Mouse (Mus musculus): ENCODE measurements at regions not wholly inside any gene's neighbourhood (a gene's known extent, or its start where the extent isn't known, plus 50 kb on each side); places are given as distances from the start of the nearest gene placed in this dataset.

GRCm38 (mm10) chr19:26475197-26475596 lies 129.7 kb upstream of the Smarca2 start:
- no peak for DNase-seq (ENCODE audit: low spot score)

GRCm38 (mm10) chr19:26475754-26476153 lies 129.1 kb upstream of the Smarca2 start:
- DNase-seq (ENCODE audit: low spot score), result no peak

- DNase-seq (ENCODE audit: low spot score), result no peak
Measured at GRCm38 (mm10) chr19:26478055-26478737, 126.7 kb upstream of the Smarca2 start.

GRCm38 (mm10) chr19:26484322-26484721 lies 120.5 kb upstream of the Smarca2 start:
- DNase-seq (ENCODE audit: low spot score), result no peak

GRCm38 (mm10) chr19:26492806-26493205 lies 112.0 kb upstream of the Smarca2 start:
- no peak for DNase-seq (ENCODE audit: low spot score)

GRCm38 (mm10) chr19:26501064-26501463 lies 103.8 kb upstream of the Smarca2 start:
- DNase-seq (ENCODE audit: low spot score), result no peak

- DNase-seq (ENCODE audit: low spot score), result no peak
Measured at GRCm38 (mm10) chr19:26504027-26504426, 100.8 kb upstream of the Smarca2 start.

GRCm38 (mm10) chr19:26506802-26507201 lies 98.0 kb upstream of the Smarca2 start:
- DNase-seq (ENCODE audit: low spot score), result no peak

GRCm38 (mm10) chr19:26507986-26508385 lies 96.9 kb upstream of the Smarca2 start:
- DNase-seq (ENCODE audit: low spot score), result no peak

- DNase-seq (ENCODE audit: low spot score), result no peak
Measured at GRCm38 (mm10) chr19:26508616-26509015, 96.2 kb upstream of the Smarca2 start.

- no peak for DNase-seq (ENCODE audit: low spot score)
Measured at GRCm38 (mm10) chr19:26509240-26509639, 95.6 kb upstream of the Smarca2 start.

- DNase-seq (ENCODE audit: low spot score), result no peak
Measured at GRCm38 (mm10) chr19:26510185-26510584, 94.7 kb upstream of the Smarca2 start.

GRCm38 (mm10) chr19:26510887-26511286 lies 94.0 kb upstream of the Smarca2 start:
- DNase-seq (ENCODE audit: low spot score), result no peak

- no peak for DNase-seq (ENCODE audit: low spot score)
Measured at GRCm38 (mm10) chr19:26511756-26512155, 93.1 kb upstream of the Smarca2 start.

- DNase-seq (ENCODE audit: low spot score), result no peak
Measured at GRCm38 (mm10) chr19:26524583-26524982, 80.3 kb upstream of the Smarca2 start.

- no peak for DNase-seq (ENCODE audit: low spot score)
Measured at GRCm38 (mm10) chr19:26531390-26531789, 73.5 kb upstream of the Smarca2 start.

GRCm38 (mm10) chr19:26532509-26532908 lies 72.3 kb upstream of the Smarca2 start:
- no peak for DNase-seq (ENCODE audit: low spot score)

- DNase-seq (ENCODE audit: low spot score), result no peak
Measured at GRCm38 (mm10) chr19:26545671-26546070, 59.2 kb upstream of the Smarca2 start.

GRCm38 (mm10) chr19:26547522-26547921 lies 57.3 kb upstream of the Smarca2 start:
- DNase-seq (ENCODE audit: low spot score), result no peak

- no peak for DNase-seq (ENCODE audit: low spot score)
Measured at GRCm38 (mm10) chr19:26548562-26549270, 56.1 kb upstream of the Smarca2 start.

GRCm38 (mm10) chr19:26550299-26550698 lies 54.6 kb upstream of the Smarca2 start:
- DNase-seq (ENCODE audit: low spot score), result no peak

Measured in thymus, postnatal 0 days (tissue).